Mouse (Mus musculus): ENCODE data around the gene Rsbn1. TPM values are rescaled to one million over a fixed set of nuclear protein-coding genes. Genes with fewer than 3 reads are reported as not detected.

Gene Rsbn1
- polyA plus RNA-seq (2014; fragmentation: Illumina TruSeq; extraction: RNeasy Lipid Tissue Mini Kit (QIAGEN cat#74804); ENCODE audit: low read depth, low replicate concordance), result 29.0 TPM

GRCm38 (mm10) chr3:103914010-103914669 is at the start of gene Rsbn1:
TSS of gene Rsbn1 (plus strand) at chr3:103914120.

DNA sequence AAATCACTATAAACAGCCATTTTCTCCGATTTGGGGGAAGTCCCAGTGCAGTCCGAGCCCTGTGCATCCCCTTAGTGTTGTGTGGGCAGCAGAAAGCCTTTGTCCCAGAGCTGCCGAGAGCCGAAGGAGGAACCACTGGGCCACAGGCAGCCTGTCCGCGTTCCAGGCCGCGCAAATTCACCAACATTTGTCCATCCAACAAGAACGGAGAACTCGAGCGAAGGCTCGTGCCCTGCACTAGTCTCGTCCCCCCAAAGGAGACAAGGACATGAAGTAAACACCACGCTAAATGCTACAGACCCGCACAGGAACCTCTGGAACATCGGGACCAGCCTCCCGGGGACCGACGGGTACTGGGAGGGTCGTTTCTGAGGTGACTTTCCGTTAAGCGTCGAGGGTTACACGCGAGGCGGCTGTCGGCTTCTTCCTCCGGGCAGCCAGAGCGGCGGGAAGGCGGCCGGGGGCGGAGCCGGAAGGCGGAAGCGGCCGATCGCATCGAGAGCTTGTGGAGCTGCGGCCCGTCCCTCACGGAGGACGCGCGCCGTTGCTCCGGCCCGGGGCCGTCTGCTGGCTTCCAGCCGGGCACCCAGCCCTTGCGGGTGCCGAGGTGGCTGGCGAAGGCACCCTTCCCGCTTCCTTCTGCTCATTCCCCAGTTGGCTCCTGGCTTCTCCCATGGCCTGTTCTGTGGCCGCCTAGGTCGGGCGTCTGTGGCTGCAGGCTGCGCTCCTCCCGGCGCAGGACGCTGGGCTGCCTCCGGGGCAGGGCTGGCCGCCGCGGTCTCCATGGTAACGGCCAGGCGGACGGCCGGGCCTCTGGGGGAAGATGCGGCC is 54.2 kb downstream of the Rsbn1 start, which contains the start of gene Phtf1:
TSS of gene Phtf1 (plus strand) at position 250 of the 831 bp plus-strand sequence.

Other genes with a start within 250 kb of the Rsbn1 start
- 12.1 TPM for gene Olfml3, start 176.1 kb upstream of the Rsbn1 start, polyA plus RNA-seq (2014; fragmentation: Illumina TruSeq; extraction: RNeasy Lipid Tissue Mini Kit (QIAGEN cat#74804); ENCODE audit: low read depth, low replicate concordance)
- gene Gm10964, start 174.8 kb upstream of the Rsbn1 start, polyA plus RNA-seq (2014; fragmentation: Illumina TruSeq; extraction: RNeasy Lipid Tissue Mini Kit (QIAGEN cat#74804); ENCODE audit: low read depth, low replicate concordance), result not detected
- gene Hipk1, start 122.6 kb upstream of the Rsbn1 start, polyA plus RNA-seq (2014; fragmentation: Illumina TruSeq; extraction: RNeasy Lipid Tissue Mini Kit (QIAGEN cat#74804); ENCODE audit: low read depth, low replicate concordance), result 73.3 TPM
- gene Dclre1b, start 104.7 kb upstream of the Rsbn1 start, polyA plus RNA-seq (2014; fragmentation: Illumina TruSeq; extraction: RNeasy Lipid Tissue Mini Kit (QIAGEN cat#74804); ENCODE audit: low read depth, low replicate concordance), result 6.2 TPM
- gene Ap4b1, start 104.6 kb upstream of the Rsbn1 start, polyA plus RNA-seq (2014; fragmentation: Illumina TruSeq; extraction: RNeasy Lipid Tissue Mini Kit (QIAGEN cat#74804); ENCODE audit: low read depth, low replicate concordance), result 14.1 TPM
- gene Gm43064, start 104.5 kb upstream of the Rsbn1 start, polyA plus RNA-seq (2014; fragmentation: Illumina TruSeq; extraction: RNeasy Lipid Tissue Mini Kit (QIAGEN cat#74804); ENCODE audit: low read depth, low replicate concordance), result not detected
- 2.2 TPM for gene Bcl2l15, start 81.5 kb upstream of the Rsbn1 start, polyA plus RNA-seq (2014; fragmentation: Illumina TruSeq; extraction: RNeasy Lipid Tissue Mini Kit (QIAGEN cat#74804); ENCODE audit: low read depth, low replicate concordance)
- 5.4 TPM for gene Ptpn22, start 54.3 kb upstream of the Rsbn1 start, polyA plus RNA-seq (2014; fragmentation: Illumina TruSeq; extraction: RNeasy Lipid Tissue Mini Kit (QIAGEN cat#74804); ENCODE audit: low read depth, low replicate concordance)
- gene Phtf1, start 54.0 kb downstream of the Rsbn1 start, polyA plus RNA-seq (2014; fragmentation: Illumina TruSeq; extraction: RNeasy Lipid Tissue Mini Kit (QIAGEN cat#74804); ENCODE audit: low read depth, low replicate concordance), result 24.9 TPM